Comparison of ENCODE assay signal across 8 mouse cellular contexts in the genomic region with DNA sequence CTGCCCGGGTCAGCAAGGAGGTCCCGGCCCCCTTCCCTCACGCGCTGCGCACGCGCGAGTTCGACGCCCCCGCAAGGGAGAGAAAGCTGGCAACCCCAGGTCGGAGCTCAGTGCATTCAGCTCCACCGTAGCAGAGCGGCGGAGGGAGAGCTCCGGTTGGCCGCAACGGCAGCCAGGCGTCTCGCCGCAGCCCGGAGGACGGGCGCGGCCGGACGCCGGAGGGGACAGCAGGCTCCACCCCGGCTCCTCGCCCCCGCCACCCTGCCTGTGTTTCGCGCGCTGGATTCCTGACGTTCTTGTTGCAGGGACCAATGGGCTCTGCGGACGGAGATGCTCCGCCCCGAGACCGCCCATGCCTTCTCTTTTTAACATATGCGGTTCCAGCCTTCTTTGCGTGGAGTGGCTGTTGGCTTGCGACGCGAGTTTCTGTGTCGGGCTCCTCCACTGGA. TPM values are rescaled to one million over a fixed set of nuclear protein-coding genes. Genes with fewer than 3 reads are reported as not detected.
DNase-seq lines count a peak whose midpoint lies in the region; ATAC-seq and TF ChIP-seq lines count a peak whose summit lies in the region.

No protein-coding gene starts in this region.

- H3K36me3 ChIP-seq in CH12.LX (replicated peaks in 1 of 2; ENCODE audit: control insufficient read depth in 1 of 2, insufficient read depth in 1 of 2, low read length in 1 of 2): peaks cover 7 to 26% of the 10 kb centered on the region in 2 experiments
- peaks cover 29% of the 10 kb centered on the region for H3K36me3 ChIP-seq in forebrain, embryonic 10.5 days (replicated peaks)
- 0 out of 2 replicates have a peak, but pooled peaks cover 9% of the 10 kb centered on the region for H3K36me3 ChIP-seq in heart, embryonic 14.5 days (ENCODE audit: control insufficient read depth, insufficient read depth, low read length)
- H3K36me3 ChIP-seq in liver, embryonic 13.5 days: peaks cover 23% of the 10 kb centered on the region
- H3K36me3 ChIP-seq in stomach, embryonic 15.5 days: no peaks in the 10 kb centered on the region

- ATAC-seq in heart, embryonic 14.5 days (ENCODE audit: insufficient number of reproducible peaks, insufficient read depth, low FRiP score, low read depth): peak; percentile 75
- ATAC-seq in liver, embryonic 13.5 days (ENCODE audit: low read depth): peak; percentile 84
- ATAC-seq in stomach, embryonic 15.5 days (ENCODE audit: insufficient read depth, low FRiP score, low read depth): peak; percentile 86

- under 1% methylated on average over 46 of the region's 46 CpGs for WGBS in forebrain, embryonic 10.5 days
- 0% methylated on average over 40 of the region's 46 CpGs for WGBS in heart, embryonic 14.5 days
- whole genome bisulfite sequencing in liver, embryonic 13.5 days (ENCODE audit: insufficient replicate concordance): under 1% methylated on average over 46 of the region's 46 CpGs
- WGBS in stomach, embryonic 15.5 days: 0% methylated on average over 43 of the region's 46 CpGs

- no peaks in the 10 kb centered on the region for H3K9me3 ChIP-seq in CH12.LX (replicated peaks; ENCODE audit: low read length)
- 0 out of 2 replicates have a peak, but pooled peaks cover 7% of the 10 kb centered on the region for H3K9me3 ChIP-seq in forebrain, embryonic 10.5 days
- no peaks in the 10 kb centered on the region for H3K9me3 ChIP-seq in heart, embryonic 14.5 days (ENCODE audit: control insufficient read depth, low read length)
- H3K9me3 ChIP-seq in liver, embryonic 13.5 days (replicated peaks): no peaks in the 10 kb centered on the region
- H3K9me3 ChIP-seq in stomach, embryonic 15.5 days: no peaks in the 10 kb centered on the region

- peak overlapping the region; percentile 93 for H3K4me2 ChIP-seq in CH12.LX (ENCODE audit: insufficient read depth, low read depth, poor library complexity, severe bottlenecking)
- peak overlapping the region; percentile 99 for H3K4me2 ChIP-seq in heart, embryonic 14.5 days (ENCODE audit: low read length)
- H3K4me2 ChIP-seq in liver, embryonic 13.5 days: peak overlapping the region; percentile 99
- H3K4me2 ChIP-seq in stomach, embryonic 15.5 days: peak overlapping the region; percentile 98

- TF ChIP-seq RAD21 in CH12.LX (IDR thresholded peaks at IDR 0.05; ENCODE audit: low read depth, low read length): no peak

- peak; percentile 69 for DNase-seq in CH12.LX (ENCODE audit: extremely low read depth)
- DNase-seq in c-Kit-positive CD71-negative TER-119-negative erythroid progenitor cells, embryonic 14.5 days (ENCODE audit: low read depth): peak; percentile 74
- peak; percentile 92 for DNase-seq in forebrain, embryonic 10.5 days (ENCODE audit: extremely low spot score, low spot score)
- DNase-seq in kidney, postnatal 14 days: peak; percentile 93
- peak; percentile 68 for DNase-seq in liver, embryonic 13.5 days
- peak; percentile 88 for DNase-seq in neural tube, embryonic 10.5 days (ENCODE audit: extremely low spot score, low spot score)

- peak; percentile 32; the same call in 1 of the 2 replicates for TF ChIP-seq POLR2A in CH12.LX (IDR thresholded peaks at IDR 0.05; ENCODE audit: low read depth, low read length)

- peaks cover 61% of the 10 kb centered on the region for H3K27me3 ChIP-seq in CH12.LX (replicated peaks)
- peaks cover 91% of the 10 kb centered on the region for H3K27me3 ChIP-seq in forebrain, embryonic 10.5 days (ENCODE audit: poor library complexity, severe bottlenecking)
- H3K27me3 ChIP-seq in heart, embryonic 14.5 days (ENCODE audit: control insufficient read depth, insufficient read depth, low read length): peaks cover 57% of the 10 kb centered on the region
- peaks cover 79% of the 10 kb centered on the region for H3K27me3 ChIP-seq in liver, embryonic 13.5 days
- peaks cover 43% of the 10 kb centered on the region for H3K27me3 ChIP-seq in stomach, embryonic 15.5 days (replicated peaks)

- no peak overlapping the region for H3K27ac ChIP-seq in CH12.LX (ENCODE audit: insufficient read depth, low read depth)
- H3K27ac ChIP-seq in forebrain, embryonic 10.5 days: peak overlapping the region; percentile 87
- H3K27ac ChIP-seq in heart, embryonic 14.5 days (replicated peaks in 1 of 2; ENCODE audit: control insufficient read depth in 1 of 2, insufficient read depth in 1 of 2, low read depth in 2 of 2, low read length in 2 of 2): peak overlapping the region in 1 of 2 experiments; percentile 47; a peak in 1 of 4 replicates
- no peak overlapping the region for H3K27ac ChIP-seq in liver, embryonic 13.5 days
- H3K27ac ChIP-seq in stomach, embryonic 15.5 days: peak overlapping the region; percentile 67; the same call in 1 of the 2 replicates

- TF ChIP-seq EP300 in CH12.LX (IDR thresholded peaks at IDR 0.05; ENCODE audit: low read length): no peak

- H3K4me3 ChIP-seq in CH12.LX (replicated peaks in 1 of 3; ENCODE audit: low read depth in 2 of 3, low read length in 2 of 3, poor library complexity in 1 of 3): peak overlapping the region in 2 of 3 experiments; percentile 33 to 58
- peak overlapping the region; percentile 79 for H3K4me3 ChIP-seq in forebrain, embryonic 10.5 days
- H3K4me3 ChIP-seq in heart, embryonic 14.5 days (ENCODE audit: control insufficient read depth in 1 of 2, insufficient read depth in 1 of 2, low read depth in 1 of 2, low read length in 2 of 2): peak overlapping the region; percentile 68 to 76
- peak overlapping the region; percentile 69 for H3K4me3 ChIP-seq in liver, embryonic 13.5 days (replicated peaks)
- H3K4me3 ChIP-seq in stomach, embryonic 15.5 days (replicated peaks): peak overlapping the region; percentile 71

- TF ChIP-seq CTCF in CH12.LX (conservative IDR thresholded peaks at IDR 0.05 in 1 of 2, IDR thresholded peaks at IDR 0.05 in 1 of 2; ENCODE audit: low read depth in 2 of 2, low read length in 2 of 2): no peak

- in situ Hi-C loops in CH12.LX (cut with MboI; ENCODE audit: low pct_ligation_motif_present, low pct_unique_long_range_greater_than_20kb, low sequenced_read_pairs): no loop called here

- no peaks in the 10 kb centered on the region for H3K79me2 ChIP-seq in CH12.LX (replicated peaks; ENCODE audit: control insufficient read depth, extremely low read depth, insufficient read depth, poor library complexity, severe bottlenecking)

- H3K4me1 ChIP-seq in CH12.LX (ENCODE audit: control insufficient read depth in 1 of 2, insufficient read depth in 2 of 2): peaks cover 12 to 22% of the 10 kb centered on the region in 2 experiments; a peak in 3 of 4 replicates
- H3K4me1 ChIP-seq in forebrain, embryonic 10.5 days: peaks cover 57% of the 10 kb centered on the region
- peaks cover 9 to 26% of the 10 kb centered on the region in 2 experiments; a peak in 3 of 4 replicates for H3K4me1 ChIP-seq in heart, embryonic 14.5 days (ENCODE audit: control insufficient read depth in 2 of 2, insufficient read depth in 2 of 2, low read length in 2 of 2)
- peaks cover 52% of the 10 kb centered on the region for H3K4me1 ChIP-seq in liver, embryonic 13.5 days (replicated peaks)
- H3K4me1 ChIP-seq in stomach, embryonic 15.5 days: peaks cover 27% of the 10 kb centered on the region

- peak overlapping the region; percentile 48 for H3K9ac ChIP-seq in CH12.LX (ENCODE audit: insufficient read depth, low read depth)
- H3K9ac ChIP-seq in heart, embryonic 14.5 days (ENCODE audit: low read length): peak overlapping the region; percentile 77
- H3K9ac ChIP-seq in liver, embryonic 13.5 days: peak overlapping the region; percentile 80
- peak overlapping the region; percentile 35 for H3K9ac ChIP-seq in stomach, embryonic 15.5 days

- dilution Hi-C loops in CH12.LX (cut with MboI; ENCODE audit: extremely low pct_ligation_motif_present, extremely low pct_unique_long_range_greater_than_20kb, low sequenced_read_pairs): no loop called here

RNA-seq across cellular contexts. Expression of a gene that starts 0.5 kb away (rescaled TPM):
- total RNA-seq in CH12.LX (2012; rRNA removed) (2.0 and 2.8 TPM in 2 replicates), CH12.LX (2014; rRNA removed) (0.47 and 1.0 TPM in 2 replicates)
- 0.80 and 1.1 TPM in 2 replicates for polyA plus RNA-seq in CH12.LX (2012; ENCODE audit: insufficient read length, low read depth)
- polyA plus RNA-seq in forebrain, embryonic 10.5 days (2016; fragmentation: Nextera tagmentation; extraction: Ambion mirVana): 21.5 and 23.9 TPM in 2 replicates
- polyA plus RNA-seq in heart, embryonic 14.5 days (2014; fragmentation: Nextera tagmentation; extraction: Ambion mirVana): 10.6 and 12.7 TPM in 2 replicates
- polyA plus RNA-seq in liver, embryonic 13.5 days (2015; fragmentation: Nextera tagmentation; extraction: Ambion mirVana): 7.8 and 7.9 TPM in 2 replicates
- 22.6 and 23.2 TPM in 2 replicates for polyA plus RNA-seq in stomach, embryonic 15.5 days (2015; fragmentation: Nextera tagmentation; extraction: Ambion mirVana)

RNA-seq across cellular contexts. Expression of a gene that starts 5.5 kb away (rescaled TPM):
- total RNA-seq in CH12.LX (2012; rRNA removed): 0.34 and 0.55 TPM in 2 replicates
- 0.14 and 0.23 TPM in 2 replicates for total RNA-seq in CH12.LX (2014; rRNA removed)
- polyA plus RNA-seq in CH12.LX (2012; ENCODE audit: insufficient read length, low read depth): 0.21 and 0.23 TPM in 2 replicates
- polyA plus RNA-seq in forebrain, embryonic 10.5 days (2016; fragmentation: Nextera tagmentation; extraction: Ambion mirVana): 1.5 and 2.9 TPM in 2 replicates
- polyA plus RNA-seq in heart, embryonic 14.5 days (2014; fragmentation: Nextera tagmentation; extraction: Ambion mirVana): not detected in 2 replicates
- polyA plus RNA-seq in liver, embryonic 13.5 days (2015; fragmentation: Nextera tagmentation; extraction: Ambion mirVana): 0.10 and 0.17 TPM in 2 replicates
- polyA plus RNA-seq in stomach, embryonic 15.5 days (2015; fragmentation: Nextera tagmentation; extraction: Ambion mirVana): 0.49 and 0.74 TPM in 2 replicates

RNA-seq across cellular contexts. Expression of a gene that starts 14.0 kb away (rescaled TPM):
- total RNA-seq in CH12.LX (2012; rRNA removed) (21.4 and 25.4 TPM in 2 replicates), CH12.LX (2014; rRNA removed) (11.4 and 12.6 TPM in 2 replicates)
- polyA plus RNA-seq in CH12.LX (2012; ENCODE audit: insufficient read length, low read depth): 30.7 and 37.0 TPM in 2 replicates
- polyA plus RNA-seq in forebrain, embryonic 10.5 days (2016; fragmentation: Nextera tagmentation; extraction: Ambion mirVana): 63.3 and 64.5 TPM in 2 replicates
- polyA plus RNA-seq in heart, embryonic 14.5 days (2014; fragmentation: Nextera tagmentation; extraction: Ambion mirVana): 27.2 and 28.1 TPM in 2 replicates
- 26.6 and 27.8 TPM in 2 replicates for polyA plus RNA-seq in liver, embryonic 13.5 days (2015; fragmentation: Nextera tagmentation; extraction: Ambion mirVana)
- polyA plus RNA-seq in stomach, embryonic 15.5 days (2015; fragmentation: Nextera tagmentation; extraction: Ambion mirVana): 47.4 and 49.9 TPM in 2 replicates

RNA-seq across cellular contexts. Expression of a gene that starts 17.6 kb away (rescaled TPM):
- total RNA-seq in CH12.LX (2012; rRNA removed): 0.08 TPM in 1 of 2 replicates, not detected in the other
- not detected in 2 replicates for total RNA-seq in CH12.LX (2014; rRNA removed)
- polyA plus RNA-seq in CH12.LX (2012; ENCODE audit: insufficient read length, low read depth): not detected in 2 replicates
- polyA plus RNA-seq in forebrain, embryonic 10.5 days (2016; fragmentation: Nextera tagmentation; extraction: Ambion mirVana): 0.06 TPM in 1 of 2 replicates, not detected in the other
- polyA plus RNA-seq in heart, embryonic 14.5 days (2014; fragmentation: Nextera tagmentation; extraction: Ambion mirVana): not detected in 2 replicates
- 0.05 TPM in 1 of 2 replicates, not detected in the other for polyA plus RNA-seq in liver, embryonic 13.5 days (2015; fragmentation: Nextera tagmentation; extraction: Ambion mirVana)
- 0.06 and 0.22 TPM in 2 replicates for polyA plus RNA-seq in stomach, embryonic 15.5 days (2015; fragmentation: Nextera tagmentation; extraction: Ambion mirVana)

RNA-seq across cellular contexts. Expression of a gene that starts 31.2 kb away (rescaled TPM):
- total RNA-seq in CH12.LX (2012; rRNA removed): 26.9 and 28.3 TPM in 2 replicates
- total RNA-seq in CH12.LX (2014; rRNA removed): 18.8 and 22.2 TPM in 2 replicates
- 22.0 and 23.4 TPM in 2 replicates for polyA plus RNA-seq in CH12.LX (2012; ENCODE audit: insufficient read length, low read depth)
- 190 and 197 TPM in 2 replicates for polyA plus RNA-seq in forebrain, embryonic 10.5 days (2016; fragmentation: Nextera tagmentation; extraction: Ambion mirVana)
- polyA plus RNA-seq in heart, embryonic 14.5 days (2014; fragmentation: Nextera tagmentation; extraction: Ambion mirVana): 42.4 TPM in 2 replicates
- polyA plus RNA-seq in liver, embryonic 13.5 days (2015; fragmentation: Nextera tagmentation; extraction: Ambion mirVana): 12.6 and 13.0 TPM in 2 replicates
- polyA plus RNA-seq in stomach, embryonic 15.5 days (2015; fragmentation: Nextera tagmentation; extraction: Ambion mirVana): 48.9 and 50.5 TPM in 2 replicates

Comparison
In these comparisons a context has a peak if more than half of its experiments do, and no peak if none do; other contexts are left out.
1. H3K27ac ChIP-seq: peak in forebrain, embryonic 10.5 days (single experiment) and stomach, embryonic 15.5 days (single experiment); none in CH12.LX (single experiment) and liver, embryonic 13.5 days (single experiment).
2. Peak in every context shown above with its lines, with median percentiles within 50 percentile points of each other: DNase-seq, H3K4me2 ChIP-seq, H3K4me3 ChIP-seq, H3K9ac ChIP-seq and ATAC-seq.